Mouse (Mus musculus): ENCODE data around the gene Zic4. TPM values are rescaled to one million over a fixed set of nuclear protein-coding genes. Genes with fewer than 3 reads are reported as not detected.

The Zic4 gene
- under 1 TPM in 1 of 2 experiments, not detected in 1; 0.66 TPM for total RNA-seq (2021)
- long read RNA-seq, experiment 1: 0 reads
- long read RNA-seq, experiment 2: 0 reads

GRCm38 (mm10) chr9:91361856-91362601 is at the start of gene Zic4:
TSS of gene Zic4 (plus strand) at chr9:91362413.
- intact Hi-C loops (cut with DNase I; ENCODE audit: low total_unique reads): no loop called here
- DNase-seq: no peak

- intact Hi-C loops (cut with DNase I; ENCODE audit: low total_unique reads): no loop called here
- DNase-seq: no peak
Measured at GRCm38 (mm10) chr9:91347591-91347990, 14.6 kb upstream of the Zic4 start.

GRCm38 (mm10) chr9:91348746-91349145 is 13.5 kb upstream of the Zic4 start:
- DNase-seq: no peak
- intact Hi-C loops (cut with DNase I; ENCODE audit: low total_unique reads): no loop called here

GRCm38 (mm10) chr9:91350211-91350791 is 11.9 kb upstream of the Zic4 start:
- intact Hi-C loops (cut with DNase I; ENCODE audit: low total_unique reads): no loop called here

GRCm38 (mm10) chr9:91350861-91351291 is 11.3 kb upstream of the Zic4 start:
- intact Hi-C loops (cut with DNase I; ENCODE audit: low total_unique reads): no loop called here
- DNase-seq: no peak

More at GRCm38 (mm10) chr9:91350211-91350791, 11.9 kb upstream of the Zic4 start:
- no peak for DNase-seq

- no peak for DNase-seq
- intact Hi-C loops (cut with DNase I; ENCODE audit: low total_unique reads): no loop called here
Measured at GRCm38 (mm10) chr9:91351361-91351760, 10.9 kb upstream of the Zic4 start.

GRCm38 (mm10) chr9:91351961-91352411 is 10.2 kb upstream of the Zic4 start:
- intact Hi-C loops (cut with DNase I; ENCODE audit: low total_unique reads): no loop called here
- no peak for DNase-seq

- intact Hi-C loops (cut with DNase I; ENCODE audit: low total_unique reads): no loop called here
- DNase-seq: no peak
Measured at GRCm38 (mm10) chr9:91352786-91353185, 9.4 kb upstream of the Zic4 start.

- intact Hi-C loops (cut with DNase I; ENCODE audit: low total_unique reads): no loop called here
Measured at GRCm38 (mm10) chr9:91353551-91354433, 8.4 kb upstream of the Zic4 start.

GRCm38 (mm10) chr9:91354434-91355269 is 7.6 kb upstream of the Zic4 start:
- DNase-seq: no peak
- intact Hi-C loops (cut with DNase I; ENCODE audit: low total_unique reads): no loop called here

More at GRCm38 (mm10) chr9:91353551-91354433, 8.4 kb upstream of the Zic4 start:
- no peak for DNase-seq

GRCm38 (mm10) chr9:91355270-91355589 is 7.0 kb upstream of the Zic4 start:
- DNase-seq: no peak
- intact Hi-C loops (cut with DNase I; ENCODE audit: low total_unique reads): no loop called here

- intact Hi-C loops (cut with DNase I; ENCODE audit: low total_unique reads): no loop called here
- DNase-seq: peak; percentile 35
Measured at GRCm38 (mm10) chr9:91355629-91356352, 6.4 kb upstream of the Zic4 start.

GRCm38 (mm10) chr9:91356353-91356740 is 5.9 kb upstream of the Zic4 start:
- intact Hi-C loops (cut with DNase I; ENCODE audit: low total_unique reads): no loop called here

GRCm38 (mm10) chr9:91357321-91357720 is 4.9 kb upstream of the Zic4 start:
- intact Hi-C loops (cut with DNase I; ENCODE audit: low total_unique reads): no loop called here

More at GRCm38 (mm10) chr9:91356353-91356740, 5.9 kb upstream of the Zic4 start:
- DNase-seq: no peak

GRCm38 (mm10) chr9:91358851-91359687 is 3.1 kb upstream of the Zic4 start:
- intact Hi-C loops (cut with DNase I; ENCODE audit: low total_unique reads): no loop called here
- DNase-seq: no peak

More at GRCm38 (mm10) chr9:91357321-91357720, 4.9 kb upstream of the Zic4 start:
- no peak for DNase-seq

GRCm38 (mm10) chr9:91360151-91361032 is 1.8 kb upstream of the Zic4 start:
- no peak for DNase-seq
- intact Hi-C loops (cut with DNase I; ENCODE audit: low total_unique reads): no loop called here

All from gastrocnemius, postnatal 14 days (tissue).